Mouse (Mus musculus) Muller cell, postnatal 12 days (primary cell): ENCODE results near the gene Slc44a3.
A peak's percentile ranks its signal among the peaks of the same experiment; 100 is the strongest.

ENCODE experiments used
- DNase-seq: peaks from one replicate; pipeline ENCODE4 v3.0.0-alpha.2; 2015; ENCODE audit errors: inconsistent ontology term

The Slc44a3 gene

DNA sequence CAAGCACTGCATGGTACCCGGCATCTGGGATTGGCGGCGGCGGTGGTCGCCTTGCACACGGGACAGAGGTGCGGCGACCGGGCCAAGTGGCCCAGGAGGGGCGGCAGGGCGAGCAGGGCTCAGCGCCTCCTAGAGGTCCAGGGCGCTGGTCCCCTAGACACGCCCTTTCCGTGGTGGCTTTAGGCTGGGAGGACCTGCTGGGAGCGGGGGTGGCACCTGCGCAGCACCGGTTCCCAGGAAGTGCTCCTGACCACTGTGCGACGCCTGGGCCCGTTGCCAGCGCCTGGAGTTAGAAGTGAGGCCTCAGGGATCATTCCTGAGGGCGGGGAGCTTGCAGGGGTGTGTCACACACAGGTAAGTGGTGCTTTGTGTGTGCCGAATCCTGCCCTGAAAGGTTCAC lies at the start of gene Slc44a3:
Gene Slc44a3 (minus strand): TSS at position 229 of the 400 bp plus-strand sequence.
- peak; percentile 20 for DNase-seq

DNA sequence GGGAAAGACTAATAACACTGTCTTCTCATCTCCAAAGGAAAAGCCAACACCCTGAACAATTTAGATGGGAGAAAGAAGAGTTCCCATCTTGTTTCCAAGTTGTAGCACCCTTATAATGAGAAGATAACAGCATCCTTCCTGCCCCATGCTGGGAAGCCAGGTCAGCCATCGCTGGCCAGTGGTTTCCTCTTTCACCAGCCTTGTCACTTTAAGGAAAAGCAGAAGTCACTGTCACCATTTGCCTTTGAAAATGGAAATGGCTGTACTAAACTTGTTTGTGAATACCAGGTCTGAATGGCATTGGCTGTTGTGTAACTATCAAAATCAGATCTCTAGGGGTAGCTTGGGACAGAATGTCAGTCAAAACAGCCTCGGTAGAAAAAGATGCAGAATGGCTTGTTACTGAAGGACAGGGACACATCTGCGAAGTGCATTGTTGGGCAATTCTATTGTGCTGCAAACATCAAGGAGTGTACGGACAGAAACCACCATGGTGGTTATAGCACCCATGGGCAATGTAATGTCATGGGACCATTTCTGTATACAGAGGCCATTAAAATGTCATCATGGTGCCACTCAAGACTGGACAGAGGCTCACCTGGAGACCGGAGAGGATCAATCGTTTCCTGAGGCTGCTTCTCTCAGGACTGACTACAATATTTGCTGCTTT lies 47.8 kb upstream of the Slc44a3 start:
- DNase-seq: no peak

- DNase-seq: no peak
Measured at GRCm38 (mm10) chr3:121579402-121579801, 47.2 kb upstream of the Slc44a3 start.

GRCm38 (mm10) chr3:121578706-121579105 lies 46.5 kb upstream of the Slc44a3 start:
- DNase-seq: no peak

- no peak for DNase-seq
Measured at GRCm38 (mm10) chr3:121577641-121578040, 45.4 kb upstream of the Slc44a3 start.

DNA sequence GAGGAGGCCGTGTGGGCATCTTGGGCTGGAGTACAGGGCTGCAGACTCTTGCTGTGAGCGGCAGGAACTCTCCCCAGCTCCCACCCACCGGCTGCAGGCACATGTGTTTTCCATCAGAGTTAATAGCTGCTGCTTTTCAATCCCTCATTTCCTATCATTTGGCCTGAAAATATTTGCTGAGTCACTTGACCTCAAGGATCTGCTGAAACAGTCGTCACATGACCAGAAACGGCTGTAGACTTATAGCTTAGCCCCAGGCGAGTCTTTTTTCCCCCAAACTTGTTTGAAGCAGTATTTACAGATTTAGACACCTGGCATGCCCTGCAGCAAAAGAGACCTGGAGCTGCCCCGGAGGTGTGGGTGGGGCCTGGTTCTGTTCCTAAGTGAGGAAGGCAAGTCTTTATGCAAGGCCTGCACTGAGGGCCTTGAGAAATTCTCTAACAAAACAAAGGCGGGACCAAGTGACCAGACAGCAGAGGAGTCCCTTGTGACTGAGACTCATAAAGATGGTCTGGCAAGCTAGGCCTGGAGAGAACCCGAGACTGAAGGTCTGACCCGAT lies 44.9 kb upstream of the Slc44a3 start:
- DNase-seq: peak; percentile 66

DNA sequence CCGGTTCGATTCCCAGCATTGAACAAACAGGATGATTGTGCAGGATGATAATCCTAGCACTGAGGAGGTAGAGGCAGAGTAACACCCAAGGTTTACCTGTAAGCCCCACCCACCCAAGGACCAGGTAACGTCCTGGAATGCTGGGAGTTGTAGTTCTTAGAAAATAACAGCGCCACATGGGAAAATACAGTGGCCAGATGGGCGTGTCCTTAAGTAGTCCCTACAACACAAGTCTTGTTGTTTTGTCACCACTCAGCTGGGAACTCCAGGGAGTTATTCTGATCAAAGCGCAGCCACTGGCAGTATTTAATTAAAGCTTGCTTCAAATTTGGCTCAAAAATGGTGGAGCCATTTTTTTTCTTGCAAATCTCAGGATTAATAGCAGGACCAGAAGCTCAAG lies 44.2 kb upstream of the Slc44a3 start:
- no peak for DNase-seq

- no peak for DNase-seq
Measured at GRCm38 (mm10) chr3:121574386-121574785, 42.2 kb upstream of the Slc44a3 start.

- peak; percentile 16 for DNase-seq
Measured at GRCm38 (mm10) chr3:121573858-121574257, 41.7 kb upstream of the Slc44a3 start.

GRCm38 (mm10) chr3:121571491-121571890 lies 39.3 kb upstream of the Slc44a3 start:
- no peak for DNase-seq

DNA sequence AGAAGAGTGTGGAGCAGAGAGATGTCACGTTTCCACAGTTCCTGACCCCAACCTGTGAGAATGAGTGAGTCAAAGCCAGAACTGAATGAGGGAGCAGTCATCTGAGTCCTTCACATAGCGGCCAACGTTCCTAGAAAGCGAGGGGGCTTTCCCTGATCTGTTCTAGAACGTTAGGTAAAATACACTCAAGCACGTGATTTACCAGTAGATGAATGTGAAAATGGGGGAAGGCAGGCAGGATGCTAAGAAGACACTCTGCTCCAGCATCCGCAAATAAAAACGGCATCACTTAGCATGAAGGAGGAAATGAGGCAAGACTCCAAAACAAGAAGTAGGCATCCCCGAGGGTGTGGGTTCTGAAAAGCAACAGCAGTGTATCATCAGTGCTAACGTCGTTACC lies 38.4 kb upstream of the Slc44a3 start:
- DNase-seq: no peak

DNA sequence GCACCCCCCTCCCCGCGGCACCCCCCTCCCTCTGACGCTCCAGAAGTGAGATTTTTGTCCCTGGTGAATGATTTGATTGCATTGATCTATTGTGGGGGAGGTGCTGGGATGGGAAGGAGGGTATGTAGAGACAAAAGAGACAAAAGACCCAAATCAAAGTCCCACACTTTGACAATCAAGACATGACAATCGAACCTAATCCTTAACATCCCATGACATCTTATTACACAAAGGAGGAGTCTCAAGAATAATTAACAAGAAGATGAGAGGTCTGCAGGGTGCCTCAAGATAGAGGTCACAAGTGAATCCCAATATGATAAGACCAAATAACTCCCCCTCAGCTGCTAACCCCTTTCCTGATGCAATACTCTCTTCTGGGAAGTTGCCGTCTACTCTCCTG lies 37.6 kb upstream of the Slc44a3 start:
- no peak for DNase-seq

GRCm38 (mm10) chr3:121569004-121569403 lies 36.8 kb upstream of the Slc44a3 start:
- DNase-seq: no peak

- DNase-seq: no peak
Measured at GRCm38 (mm10) chr3:121567904-121568303, 35.7 kb upstream of the Slc44a3 start.

- no peak for DNase-seq
Measured at GRCm38 (mm10) chr3:121567337-121567900, 35.2 kb upstream of the Slc44a3 start.

GRCm38 (mm10) chr3:121566901-121567300 lies 34.7 kb upstream of the Slc44a3 start:
- DNase-seq: no peak

DNA sequence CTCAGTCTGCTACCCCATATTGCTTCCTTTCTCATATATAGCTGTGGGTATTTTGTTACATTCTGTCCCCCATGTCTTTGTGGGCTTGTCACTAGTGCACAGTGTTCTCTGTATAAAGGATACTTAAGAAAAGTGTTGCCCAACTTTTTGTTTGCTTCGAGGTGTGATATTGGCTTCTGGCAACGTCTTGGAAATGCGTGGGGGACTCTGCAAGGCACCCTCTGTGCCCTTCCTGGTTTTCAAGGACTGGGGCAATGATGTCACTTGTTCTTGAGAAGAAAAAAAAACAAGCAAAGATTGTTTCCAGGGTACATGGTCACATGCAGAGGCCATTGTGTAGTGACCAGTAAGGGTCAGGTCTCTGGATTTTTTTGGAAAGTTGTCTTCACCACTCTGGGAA lies 29.6 kb upstream of the Slc44a3 start:
- no peak for DNase-seq

DNA sequence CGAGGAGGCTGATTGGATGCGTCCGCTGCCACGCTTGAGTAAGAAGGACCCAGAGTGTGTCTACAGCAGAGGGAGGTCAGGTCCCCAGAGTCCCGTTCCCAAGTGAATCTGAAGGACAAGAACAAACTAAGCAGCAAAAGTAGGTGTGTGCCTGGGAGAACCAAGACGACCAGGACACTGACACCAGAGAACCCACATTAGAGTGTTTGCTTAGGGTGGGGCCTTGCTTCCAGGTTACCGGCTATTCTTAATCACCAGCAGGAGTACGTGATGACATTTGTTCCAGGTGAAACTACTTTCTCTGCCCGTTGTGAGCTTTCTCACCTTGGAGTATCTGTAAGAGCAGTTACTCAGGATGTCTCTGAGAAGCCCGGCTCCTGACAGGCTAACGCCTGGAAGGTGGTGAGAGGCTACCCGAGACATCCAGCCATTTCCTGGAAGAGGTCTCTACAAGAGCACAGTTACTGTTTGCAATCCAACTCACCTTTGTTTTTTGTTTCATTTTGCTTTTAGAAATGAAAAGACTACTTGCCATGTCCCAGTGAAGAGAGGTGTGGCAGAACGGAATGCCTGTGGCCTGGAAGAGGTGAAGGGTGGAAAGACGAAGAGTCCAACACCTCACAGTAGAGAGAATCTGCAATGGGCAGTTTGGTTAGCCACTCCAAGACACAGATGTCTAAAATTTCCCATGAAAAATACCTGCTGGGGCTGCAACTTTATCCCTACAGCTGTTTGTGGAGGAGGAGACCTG lies 28.1 kb upstream of the Slc44a3 start:
- no peak for DNase-seq

DNA sequence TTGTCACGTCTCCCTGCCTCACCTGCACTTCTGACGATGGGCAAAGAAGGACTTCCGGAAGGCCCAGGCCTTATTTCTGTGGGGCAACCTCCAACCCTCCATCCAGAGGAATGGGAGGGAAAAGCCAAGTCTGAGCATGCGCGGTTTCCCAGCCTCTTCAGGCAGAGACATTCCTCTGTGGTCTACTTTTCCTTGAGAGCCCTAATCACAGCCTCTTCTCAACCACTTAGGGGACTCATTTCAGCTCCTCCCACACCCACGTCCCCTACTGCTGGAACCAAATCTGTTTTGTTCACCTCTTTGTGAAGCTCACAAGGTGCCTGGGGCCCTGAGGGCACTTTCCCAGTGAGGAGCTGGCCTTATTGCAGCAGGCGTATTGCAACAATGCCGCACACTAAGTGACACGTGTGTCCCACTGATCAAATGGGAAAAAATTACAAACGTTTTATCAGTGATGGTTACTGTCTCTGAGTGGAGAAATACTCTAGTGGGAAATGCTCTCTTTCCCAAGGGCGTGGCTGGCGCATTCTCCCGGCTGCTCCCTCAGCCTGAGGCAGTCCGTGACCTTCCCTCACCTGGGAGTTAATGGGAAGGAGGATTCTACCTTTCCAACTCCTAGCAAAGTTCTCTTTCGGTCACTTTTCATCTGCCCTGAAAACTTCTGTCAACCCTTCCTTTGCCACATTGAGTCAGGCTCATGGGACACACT lies 27.4 kb upstream of the Slc44a3 start:
- no peak for DNase-seq

GRCm38 (mm10) chr3:121558861-121559260 lies 26.7 kb upstream of the Slc44a3 start:
- no peak for DNase-seq

DNA sequence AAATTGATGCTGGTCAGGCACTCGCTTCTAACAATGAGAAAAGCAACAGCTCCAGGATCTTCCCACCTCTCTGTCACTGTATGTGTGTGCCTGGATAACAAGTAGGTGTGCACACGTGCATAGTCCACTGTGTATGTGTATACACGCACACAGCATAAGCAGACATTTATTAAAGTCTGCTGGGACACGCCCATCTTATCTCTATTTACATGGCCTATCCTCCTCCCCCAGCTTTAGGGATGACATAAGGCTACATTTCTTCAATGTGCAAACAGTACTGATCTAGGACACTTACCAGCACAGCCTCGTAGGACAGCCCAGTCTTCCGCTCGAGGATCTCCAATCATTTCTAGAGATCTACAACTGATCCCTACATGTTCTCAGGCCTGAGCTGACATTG lies 24.1 kb upstream of the Slc44a3 start:
- DNase-seq: no peak

DNA sequence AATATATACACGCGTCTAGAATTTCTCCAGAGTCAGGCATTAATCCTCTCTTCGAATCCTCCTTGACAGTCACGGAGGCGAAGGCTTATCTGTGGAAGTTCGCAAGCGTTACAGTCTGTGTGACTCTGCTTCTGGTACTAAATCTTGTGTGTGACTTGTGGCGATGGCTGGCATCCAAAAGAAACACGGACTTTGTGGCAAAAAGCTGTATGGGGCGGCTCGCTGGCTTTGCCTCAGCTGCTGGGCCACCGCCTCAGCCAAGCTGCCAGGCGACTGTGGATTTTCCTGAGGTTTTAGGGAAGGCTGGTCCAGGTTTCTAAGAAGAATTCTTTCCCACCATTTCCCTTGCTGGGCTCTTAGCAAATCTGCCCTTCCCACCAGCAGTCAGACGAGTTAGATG lies 21.1 kb upstream of the Slc44a3 start:
- no peak for DNase-seq
